In genomic region chr8:121396151-121396550, GRCm38 (mm10) we compare ENCODE assay signal across 14 mouse cellular contexts.
DNase-seq lines count a peak whose midpoint lies in the region; ATAC-seq and TF ChIP-seq lines count a peak whose summit lies in the region.
"Had no signal": no experiment of that assay in that cellular context is flagged by ENCODE, and none has a peak within 500 bp of the region (broad histone marks: within the 10 kb centered on the region; RNA-seq: fewer than 3 reads in every experiment).

No protein-coding gene starts in this region.

- H3K36me3 ChIP-seq in hindbrain, embryonic 10.5 days: no peaks in the 10 kb centered on the region
- no peaks in the 10 kb centered on the region for H3K36me3 ChIP-seq in hindbrain, embryonic 13.5 days
- no peaks in the 10 kb centered on the region for H3K36me3 ChIP-seq in embryonic facial prominence, embryonic 10.5 days (replicated peaks)
- no peaks in the 10 kb centered on the region for H3K36me3 ChIP-seq in limb, embryonic 10.5 days
- H3K36me3 ChIP-seq: limb, embryonic 15.5 days; neural tube, embryonic 13.5 days had no signal

- TF ChIP-seq CTCF in brain, embryonic 14.5 days (IDR thresholded peaks at IDR 0.05; ENCODE audit: borderline replicate concordance, extremely low read depth, insufficient read depth, insufficient read length): no peak

- WGBS in hindbrain, embryonic 10.5 days: 30% methylated on average over 11 of the region's 11 CpGs
- WGBS in hindbrain, embryonic 13.5 days: 32% methylated on average over 11 of the region's 11 CpGs
- 15% methylated on average over 11 of the region's 11 CpGs for whole genome bisulfite sequencing in embryonic facial prominence, embryonic 10.5 days
- WGBS in limb, embryonic 10.5 days: 24% methylated on average over 11 of the region's 11 CpGs

- H3K4me2 ChIP-seq in hindbrain, embryonic 13.5 days: no peak overlapping the region
- H3K4me2 ChIP-seq: limb, embryonic 15.5 days; neural tube, embryonic 13.5 days had no signal

- no peaks in the 10 kb centered on the region for H3K9me3 ChIP-seq in hindbrain, embryonic 10.5 days
- no peaks in the 10 kb centered on the region for H3K9me3 ChIP-seq in hindbrain, embryonic 13.5 days
- no peaks in the 10 kb centered on the region for H3K9me3 ChIP-seq in embryonic facial prominence, embryonic 10.5 days
- no peaks in the 10 kb centered on the region for H3K9me3 ChIP-seq in limb, embryonic 10.5 days (replicated peaks)
- H3K9me3 ChIP-seq: limb, embryonic 15.5 days; neural tube, embryonic 13.5 days had no signal

- ATAC-seq in hindbrain, embryonic 13.5 days (ENCODE audit: low FRiP score): no peak
- ATAC-seq: Patski had no signal

- H3K4me1 ChIP-seq in hindbrain, embryonic 10.5 days (replicated peaks): peaks cover 68% of the 10 kb centered on the region
- peaks cover 34% of the 10 kb centered on the region for H3K4me1 ChIP-seq in hindbrain, embryonic 13.5 days (replicated peaks)
- H3K4me1 ChIP-seq in embryonic facial prominence, embryonic 10.5 days: peaks cover 89% of the 10 kb centered on the region
- peaks cover 82% of the 10 kb centered on the region for H3K4me1 ChIP-seq in limb, embryonic 10.5 days

- peaks cover 86% of the 10 kb centered on the region for H3K27me3 ChIP-seq in hindbrain, embryonic 10.5 days (ENCODE audit: insufficient read depth, poor library complexity, severe bottlenecking)
- peaks cover 74% of the 10 kb centered on the region for H3K27me3 ChIP-seq in hindbrain, embryonic 13.5 days
- H3K27me3 ChIP-seq in embryonic facial prominence, embryonic 10.5 days (replicated peaks; ENCODE audit: low read depth, poor library complexity, severe bottlenecking): peaks cover 87% of the 10 kb centered on the region
- peaks cover 93% of the 10 kb centered on the region for H3K27me3 ChIP-seq in limb, embryonic 10.5 days (ENCODE audit: low read depth, poor library complexity, severe bottlenecking)

- no peak overlapping the region for H3K4me3 ChIP-seq in hindbrain, embryonic 10.5 days
- no peak overlapping the region for H3K4me3 ChIP-seq in hindbrain, embryonic 13.5 days
- H3K4me3 ChIP-seq in embryonic facial prominence, embryonic 10.5 days: no peak overlapping the region; the same call in 1 of the 2 replicates
- no peak overlapping the region for H3K4me3 ChIP-seq in limb, embryonic 10.5 days
- H3K4me3 ChIP-seq: erythroblast, embryonic 14.5 days; limb, embryonic 15.5 days; neural tube, embryonic 13.5 days had no signal

- peak overlapping the region; percentile 57; the same call in 1 of the 2 replicates for H3K27ac ChIP-seq in hindbrain, embryonic 10.5 days
- H3K27ac ChIP-seq in hindbrain, embryonic 13.5 days: no peak overlapping the region
- H3K27ac ChIP-seq in embryonic facial prominence, embryonic 10.5 days (replicated peaks): peak overlapping the region; percentile 70
- peak overlapping the region; percentile 47; the same call in 1 of the 2 replicates for H3K27ac ChIP-seq in limb, embryonic 10.5 days
- H3K27ac ChIP-seq: limb, embryonic 15.5 days had no signal

- H3K9ac ChIP-seq in hindbrain, embryonic 13.5 days: no peak overlapping the region
- H3K9ac ChIP-seq: limb, embryonic 15.5 days; neural tube, embryonic 13.5 days had no signal

- no peak for TF ChIP-seq POLR2A in brain, embryonic 14.5 days (IDR thresholded peaks at IDR 0.05; ENCODE audit: borderline replicate concordance, extremely low read depth, insufficient read depth, insufficient read length, poor library complexity, severe bottlenecking)

- no peak for DNase-seq in hindbrain, embryonic 10.5 days (ENCODE audit: low spot score)
- DNase-seq in brain, embryonic 14.5 days (ENCODE audit: low read depth): peak; percentile 59
- no peak for DNase-seq in embryonic facial prominence, embryonic 10.5 days (ENCODE audit: low spot score)
- no peak for DNase-seq in limb, embryonic 10.5 days (ENCODE audit: low spot score)
- DNase-seq in urinary bladder, adult 18-20 months (ENCODE audit: low spot score in 2 of 2): no peak
- no peak for DNase-seq in layer of hippocampus, adult 8-10 months (ENCODE audit: low spot score in 2 of 2)
- DNase-seq: cerebellum, adult 9-11 months; gastrocnemius, postnatal 10 days; thymus, adult 2 months had no signal
